Mouse (Mus musculus): ENCODE data around the gene H13.

The H13 gene

DNA sequence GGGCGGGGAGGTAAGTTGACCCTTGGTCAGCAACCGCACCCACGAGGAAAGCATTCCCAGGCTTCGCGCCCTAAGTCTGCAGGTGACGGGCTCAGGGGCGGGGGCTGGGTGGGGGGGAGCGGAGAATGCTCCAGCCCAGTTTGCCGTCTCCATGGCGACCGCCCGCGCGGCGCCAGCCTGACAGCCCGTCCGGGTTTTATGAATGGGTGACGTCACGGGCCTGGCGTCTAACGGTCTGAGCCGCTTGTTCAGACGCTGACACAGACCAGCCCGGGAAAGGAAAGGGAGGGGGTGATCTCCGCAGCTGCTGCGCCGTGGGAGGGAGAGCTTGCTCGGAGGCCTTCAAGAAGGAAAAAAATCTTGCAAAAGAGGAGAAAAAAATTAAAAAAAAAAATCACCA, 65.7 kb downstream of the H13 start:
- peak; percentile 91 for DNase-seq (ENCODE audit: low spot score)

DNA sequence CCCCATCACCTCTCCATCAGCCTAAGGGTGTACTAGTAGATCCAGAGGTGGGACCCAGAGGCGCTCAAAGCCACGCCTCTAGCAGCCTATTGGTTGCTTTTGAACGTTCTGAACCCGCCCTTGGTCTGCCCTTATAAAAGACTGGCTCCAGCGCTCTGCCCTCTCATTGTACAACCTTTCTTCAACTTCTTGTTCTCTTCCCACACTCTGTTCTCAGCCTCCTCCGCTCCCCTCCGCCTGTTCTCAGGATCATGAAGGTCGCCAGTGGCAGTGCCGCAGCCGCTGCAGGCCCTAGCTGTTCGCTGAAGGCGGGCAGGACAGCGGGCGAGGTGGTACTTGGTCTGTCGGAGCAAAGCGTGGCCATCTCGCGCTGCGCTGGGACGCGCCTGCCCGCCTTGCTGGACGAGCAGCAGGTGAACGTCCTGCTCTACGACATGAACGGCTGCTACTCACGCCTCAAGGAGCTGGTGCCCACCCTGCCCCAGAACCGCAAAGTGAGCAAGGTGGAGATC, 66.9 kb downstream of the H13 start, which contains the start of gene Id1:
TSS of gene Id1 (plus strand) at position 162 of the 512 bp plus-strand sequence.
- DNase-seq (ENCODE audit: low spot score) = peak; percentile 67

DNA sequence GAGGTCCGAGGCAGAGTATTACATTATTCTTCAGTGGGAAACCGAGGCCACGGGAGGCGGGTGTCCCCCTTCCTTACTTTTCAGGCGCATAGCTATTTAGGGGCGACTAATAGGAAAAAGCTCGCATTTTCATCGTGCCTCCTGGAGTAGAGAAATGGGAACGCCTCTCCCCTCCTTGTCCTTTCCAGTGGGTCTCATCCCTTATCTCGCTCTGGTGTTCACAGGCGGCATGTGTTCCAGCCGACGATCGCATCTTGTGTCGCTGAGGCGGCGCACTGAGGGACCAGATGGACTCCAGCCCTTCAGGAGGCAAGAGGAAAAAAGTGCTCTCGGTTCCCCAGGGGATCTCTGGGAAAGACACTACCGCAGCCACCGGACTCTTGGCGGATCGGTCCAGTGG, 67.5 kb downstream of the H13 start:
- no peak for DNase-seq (ENCODE audit: low spot score)

DNA sequence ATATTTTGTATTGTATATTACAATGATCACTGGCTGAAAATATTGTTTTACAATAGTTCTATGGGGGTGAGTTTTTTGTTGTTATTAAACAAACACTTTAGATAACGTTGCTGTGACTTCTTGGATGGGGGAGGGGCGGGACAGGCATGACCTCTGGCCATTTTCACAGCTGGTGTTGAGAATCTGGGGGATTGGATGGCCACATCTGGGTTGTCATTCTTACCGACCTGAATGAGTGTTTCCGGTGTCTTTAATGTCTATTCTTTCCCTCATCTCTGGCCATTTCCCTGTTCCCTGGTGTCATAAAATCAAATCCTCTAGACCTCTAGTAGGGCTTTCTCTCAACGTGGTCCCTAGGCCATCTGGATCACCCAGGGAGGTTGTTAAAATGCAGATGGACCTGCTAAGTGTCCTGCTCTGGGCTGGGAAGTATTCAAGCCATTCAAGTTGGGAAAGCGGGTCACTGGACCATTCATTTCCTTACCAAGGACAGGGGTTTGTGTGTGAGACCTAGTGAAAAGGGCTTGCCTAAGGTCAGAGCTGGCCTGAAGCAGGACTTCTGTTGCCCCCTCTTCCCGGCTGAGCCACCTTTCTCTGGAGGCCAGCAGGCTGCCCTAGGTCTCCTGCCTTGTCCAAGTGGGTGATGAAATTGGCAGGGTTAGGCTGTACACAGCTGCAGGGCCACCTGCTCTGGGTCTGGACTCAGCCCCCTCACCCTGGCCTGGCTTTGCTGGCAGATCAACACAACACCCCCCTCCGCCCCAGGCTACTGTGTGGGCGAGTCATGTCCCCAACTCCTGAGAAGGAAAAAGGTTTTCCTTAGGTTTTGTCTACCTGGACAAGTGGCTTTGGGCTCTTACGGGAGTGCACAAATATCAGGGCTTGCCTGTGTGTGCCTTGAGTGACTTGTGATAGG, 68.3 kb downstream of the H13 start:
- DNase-seq (ENCODE audit: low spot score) = no peak

DNA sequence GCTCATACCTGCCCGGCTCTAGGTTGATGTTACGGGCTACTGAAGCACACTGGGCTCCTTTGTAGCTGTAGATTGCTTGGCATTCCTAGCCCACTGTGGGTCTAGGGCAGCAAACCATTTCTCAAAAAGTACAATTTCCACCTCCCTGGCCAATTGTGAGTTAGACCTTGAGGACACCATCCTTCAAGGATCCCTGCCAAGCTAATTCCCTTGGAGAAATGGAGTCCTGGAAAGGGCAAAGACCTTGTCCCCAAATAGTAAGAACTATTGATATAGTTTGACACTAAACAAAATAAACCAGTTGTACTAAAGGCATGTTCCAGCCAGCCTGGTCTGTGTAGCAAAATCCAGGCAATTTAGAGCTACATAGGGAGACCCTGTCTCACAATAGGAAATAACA, 69.1 kb downstream of the H13 start:
- DNase-seq (ENCODE audit: low spot score) = no peak

DNA sequence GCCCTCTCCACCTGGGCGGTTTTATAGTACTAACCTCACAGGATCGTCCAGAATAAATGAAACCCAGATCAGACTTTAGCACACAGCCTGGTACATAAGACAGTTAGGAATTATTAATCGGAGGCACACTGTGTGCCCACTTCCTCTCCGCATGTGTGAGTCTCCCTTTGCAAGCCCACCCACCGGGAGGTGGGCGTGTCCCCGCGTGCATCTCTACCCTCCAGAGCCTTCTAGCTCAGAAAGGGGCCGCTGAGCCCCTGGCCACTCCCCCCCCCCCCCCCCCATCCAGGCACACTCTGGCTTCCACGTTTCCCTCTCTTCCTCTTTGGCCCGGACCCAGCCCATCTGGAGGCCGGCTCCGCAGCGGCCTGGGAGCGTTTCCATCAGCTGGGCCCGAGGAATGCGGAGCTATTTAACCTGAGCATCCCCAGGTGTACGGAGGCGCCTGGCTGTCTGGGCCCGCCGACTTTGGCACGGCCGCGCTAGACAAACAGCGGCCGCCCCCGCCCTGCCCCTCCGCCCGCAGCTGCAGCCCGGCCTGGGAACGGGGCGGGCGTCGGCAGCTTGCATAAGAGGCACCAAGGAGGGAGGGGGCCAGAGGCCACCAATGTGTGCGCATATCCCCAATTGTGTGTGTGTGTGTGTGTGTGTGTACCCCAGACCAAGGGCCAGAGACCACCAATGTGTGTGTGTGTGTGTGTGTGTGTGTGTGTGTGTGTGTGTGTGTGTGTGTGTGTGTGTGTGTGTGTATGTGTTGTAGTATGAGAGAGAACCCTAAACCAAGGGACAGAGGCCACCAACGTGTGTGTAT, 70.0 kb downstream of the H13 start:
- no peak for DNase-seq (ENCODE audit: low spot score)

DNA sequence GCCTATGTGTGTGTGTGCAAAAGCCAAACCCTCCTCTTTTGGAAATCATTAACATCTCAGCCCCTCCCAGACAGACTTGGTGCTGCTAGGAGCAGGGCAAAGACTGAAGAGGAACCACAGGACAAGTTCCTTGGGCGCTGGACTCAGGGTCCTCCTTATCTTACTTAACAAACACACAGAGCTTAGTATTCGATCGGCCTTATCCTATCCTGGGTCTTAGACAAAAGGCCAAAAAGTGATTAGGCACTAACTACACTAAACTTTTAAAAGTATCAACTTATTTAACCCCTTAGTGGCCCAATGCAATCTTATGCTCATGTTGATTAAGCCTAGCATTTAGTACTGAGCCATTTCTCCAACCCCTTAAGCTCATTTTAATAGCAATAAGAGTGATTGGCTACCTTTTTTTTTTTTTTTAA, 70.6 kb downstream of the H13 start:
- DNase-seq (ENCODE audit: low spot score) = no peak

DNA sequence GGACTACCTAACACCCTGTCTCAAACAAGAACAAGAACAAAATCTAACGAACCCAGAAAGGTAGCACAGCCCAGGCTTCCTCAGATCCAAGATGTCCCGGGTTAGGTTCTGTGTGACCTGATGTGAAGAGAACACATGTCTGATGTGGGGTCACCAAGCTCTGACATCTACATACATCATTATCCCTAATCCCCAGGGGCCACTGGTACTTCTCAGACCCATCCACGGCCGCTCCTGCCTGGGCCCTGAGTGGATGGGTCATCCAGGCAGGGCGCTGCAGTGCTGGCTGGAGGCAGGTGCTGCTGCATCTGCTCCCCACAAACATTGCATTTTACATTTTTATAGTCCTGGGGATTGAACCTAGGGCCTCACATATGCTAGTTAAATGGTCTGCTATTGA, 71.2 kb downstream of the H13 start:
- DNase-seq (ENCODE audit: low spot score) = no peak

DNA sequence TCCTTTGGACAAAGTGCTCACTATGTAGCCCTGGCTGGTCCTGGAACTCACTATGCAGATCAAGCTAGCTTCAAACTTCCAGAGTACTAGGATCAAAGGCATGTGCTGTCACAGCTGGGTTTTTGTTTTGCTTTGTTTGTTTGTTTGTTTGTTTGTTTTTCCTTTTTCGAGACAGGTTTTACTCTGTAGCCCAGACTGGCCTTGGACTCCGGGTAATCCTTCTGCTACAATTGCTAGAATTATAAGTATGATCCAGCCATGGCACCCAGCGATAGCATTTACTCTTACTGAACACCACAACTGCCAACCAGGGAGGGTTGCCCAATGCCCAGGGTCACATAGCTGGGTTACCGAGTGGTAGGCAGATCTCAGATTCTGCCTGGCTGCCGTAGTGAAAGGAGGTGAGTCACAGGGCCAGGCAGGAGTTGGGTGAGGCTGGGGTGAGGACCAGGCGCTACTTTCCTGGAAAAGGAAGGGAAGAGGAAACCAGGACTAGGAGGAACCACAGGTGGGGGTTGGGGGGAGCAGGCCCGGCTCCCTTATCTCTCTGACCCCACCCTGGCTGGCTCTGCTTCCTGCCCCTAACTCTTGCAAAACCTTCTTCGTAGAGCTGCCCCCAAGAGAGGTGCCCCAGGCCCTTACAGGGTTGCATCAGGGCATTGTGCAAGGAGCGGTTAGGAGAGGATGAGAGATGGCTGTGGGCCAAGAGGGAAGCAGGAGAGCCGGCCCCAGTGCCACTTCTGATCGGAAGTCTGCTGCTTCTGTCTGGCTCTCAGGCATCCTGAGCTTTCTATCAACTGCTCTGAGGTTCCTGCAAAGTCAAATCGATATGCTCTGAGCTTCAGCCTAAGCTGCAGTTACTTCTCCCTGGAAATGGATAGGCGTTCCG, 72.1 kb downstream of the H13 start:
- DNase-seq (ENCODE audit: low spot score) = peak; percentile 61

DNA sequence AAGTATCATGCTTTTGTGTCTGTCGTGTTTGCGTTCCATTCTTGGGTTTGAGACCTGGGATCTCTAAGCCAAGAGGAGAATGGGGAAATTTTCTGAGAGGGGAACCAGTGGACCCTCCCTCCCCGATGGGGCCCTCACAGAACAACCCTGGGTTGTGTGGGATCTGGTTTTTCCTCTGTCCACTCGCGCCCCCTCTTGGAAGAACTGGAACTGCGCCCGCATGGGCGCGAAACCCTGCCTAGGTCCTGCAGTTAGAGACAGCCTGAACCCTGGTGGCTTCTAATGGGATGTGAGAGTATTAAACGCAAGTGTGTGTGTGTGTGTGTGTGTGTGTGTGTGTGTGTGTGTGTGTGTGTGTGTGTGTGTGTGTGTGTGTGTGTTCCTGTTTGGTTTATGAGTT, 73.2 kb downstream of the H13 start:
- DNase-seq (ENCODE audit: low spot score) = peak; percentile 46

DNA sequence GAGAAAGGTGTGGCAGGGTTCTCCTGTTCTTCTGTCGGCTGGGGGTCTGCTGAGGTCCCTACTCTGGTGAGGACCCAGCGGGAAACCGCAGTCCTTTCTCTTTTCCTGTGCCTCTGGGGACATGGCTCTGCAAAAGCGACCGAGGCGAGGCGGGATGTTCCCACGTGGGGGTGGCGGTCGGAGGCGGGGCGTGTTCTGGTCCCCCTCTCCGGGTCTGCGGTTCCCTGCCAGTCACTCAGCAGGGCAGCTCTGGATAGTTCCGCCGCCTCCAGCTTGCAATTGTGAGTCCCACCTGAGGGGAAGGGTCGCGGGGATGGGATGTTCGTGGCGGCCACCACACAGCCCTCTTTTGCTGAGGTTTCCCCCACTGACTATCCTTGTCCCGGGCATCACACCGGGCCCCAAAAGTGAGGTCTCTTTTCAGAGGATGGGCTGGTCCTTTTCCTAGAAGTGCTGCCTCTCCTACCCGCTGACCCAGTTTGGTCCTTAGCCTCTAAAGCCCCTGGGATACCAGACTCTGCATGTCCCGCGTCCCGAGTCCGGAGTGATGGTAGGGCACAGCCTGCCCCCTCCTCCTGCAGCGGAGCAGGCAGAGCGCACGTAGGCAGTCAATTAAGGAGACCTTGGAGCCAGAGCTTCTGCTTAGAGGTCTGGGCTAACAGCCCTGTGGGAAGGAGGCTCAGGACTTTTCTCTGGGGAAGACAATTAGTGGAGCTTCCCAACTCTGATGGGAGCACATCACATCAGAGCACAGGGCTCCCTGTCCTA, 84.9 kb downstream of the H13 start, which contains the start of gene Cox4i2:
TSS of gene Cox4i2 (plus strand) at position 230 of the 768 bp plus-strand sequence.
- DNase-seq (ENCODE audit: low spot score) = no peak

DNA sequence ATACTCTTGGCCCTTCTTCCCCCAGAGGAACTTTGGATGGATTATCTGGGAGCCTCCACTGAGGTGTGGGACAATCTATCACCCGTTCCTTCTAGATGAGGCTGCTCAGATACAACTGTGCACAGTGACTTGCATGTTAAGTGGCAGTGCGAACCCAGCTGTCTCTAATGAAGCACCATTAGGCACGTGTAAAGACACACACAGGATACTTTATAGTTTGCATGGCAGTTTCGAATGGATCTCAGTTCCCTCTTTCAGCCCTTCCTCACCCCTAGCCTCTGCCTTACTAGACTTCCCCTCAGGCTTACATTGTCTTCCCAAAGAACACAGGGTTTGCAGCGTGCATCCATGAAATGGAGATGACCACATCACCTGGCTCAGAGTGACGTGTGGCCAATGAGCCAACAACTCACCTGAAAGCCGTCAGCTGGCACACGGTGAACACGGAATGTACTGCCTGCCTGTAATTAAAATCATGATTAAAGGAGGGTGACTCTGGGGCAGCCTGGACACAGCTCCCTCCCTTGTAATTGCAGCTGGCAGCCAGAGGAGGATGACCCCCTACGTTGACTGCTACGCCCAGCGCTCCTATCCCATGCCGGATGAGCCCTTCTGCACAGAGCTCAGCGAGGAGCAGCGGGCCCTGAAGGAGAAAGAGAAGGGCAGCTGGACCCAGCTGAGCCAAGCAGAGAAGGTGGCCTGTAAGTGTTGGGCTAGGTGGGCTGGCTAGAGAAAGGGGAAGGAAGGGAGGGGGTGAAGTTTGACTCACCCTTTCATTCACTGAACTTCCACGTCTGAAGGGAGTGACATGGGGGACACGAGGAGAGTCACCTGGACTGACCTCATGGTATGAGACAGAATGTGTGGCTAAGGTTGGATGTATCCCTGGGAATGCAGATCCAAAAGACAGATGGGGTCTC, 87.5 kb downstream of the H13 start:
- no peak for DNase-seq (ENCODE audit: low spot score)

DNA sequence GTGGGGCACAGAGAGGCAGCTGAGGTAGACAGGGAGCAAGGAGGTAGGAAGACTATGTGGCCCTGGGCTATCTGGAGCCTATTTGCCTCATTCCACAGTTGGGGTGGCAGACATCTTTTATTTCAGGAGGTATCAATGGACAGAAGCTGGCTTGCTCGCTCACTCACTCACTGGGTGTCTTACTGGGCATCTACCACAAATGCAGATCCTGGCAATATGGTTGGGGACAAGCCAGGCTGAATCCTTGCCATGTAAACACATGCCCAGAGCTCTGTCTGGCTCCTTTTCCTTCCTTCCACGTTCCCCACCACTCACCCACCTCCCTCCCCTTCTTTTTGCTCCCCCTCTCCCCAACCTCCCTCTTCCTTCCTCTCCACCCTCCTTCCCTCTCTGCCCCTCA, 88.2 kb downstream of the H13 start:
- DNase-seq (ENCODE audit: low spot score) = no peak

All from layer of hippocampus, adult 11-12 months (tissue).